Mouse (Mus musculus) megakaryocyte, embryonic 14.5 days (primary cell): ENCODE data around the gene Crygb.

Experiments used
- FLI1 ChIP-seq: IDR thresholded peaks from 2 replicates; pipeline ENCODE4 v1.6.1; 2012; ENCODE audit warnings: low read length, inconsistent platforms, mixed read lengths
- GATA1 ChIP-seq: IDR thresholded peaks from 3 replicates; pipeline ENCODE4 v1.6.1; 2012; ENCODE audit warnings: mixed read lengths, low read length, inconsistent platforms, borderline replicate concordance

GRCm38 (mm10) chr1:65064201-65064600, 17.9 kb downstream of the Crygb start:
- TF ChIP-seq GATA1, result no peak
- no peak for TF ChIP-seq FLI1
